Mouse (Mus musculus) G1E (cell line): ENCODE measurements around the gene Kcnk12.

ENCODE experiments used
- CTCF ChIP-seq: IDR thresholded peaks from 2 replicates; pipeline ENCODE4 v1.5.1; 2012; ENCODE audit warnings: low read depth, low read length, inconsistent platforms, mixed read lengths
- GATA1 ChIP-seq: IDR thresholded peaks from 2 replicates; pipeline ENCODE4 v1.6.1; 2012; ENCODE audit warnings: borderline replicate concordance, low read length, inconsistent platforms, mixed read lengths

- TF ChIP-seq CTCF (no peak), GATA1 (no peak)
These were observed 688 bp upstream of the Kcnk12 start for GRCm38 (mm10) chr17:87798423-87798941.
